Mouse (Mus musculus) kidney, adult 9 months (tissue): ENCODE results near the gene Osbpl8.
"Not testable (repeated sequence)": the region's sequence is repeated elsewhere in the genome, so short reads cannot be mapped to it uniquely, and the experiment has no call there.

ENCODE experiments used
- DNase-seq: peaks from one replicate; pipeline ENCODE4 v3.0.0; 2022

The Osbpl8 gene

DNA sequence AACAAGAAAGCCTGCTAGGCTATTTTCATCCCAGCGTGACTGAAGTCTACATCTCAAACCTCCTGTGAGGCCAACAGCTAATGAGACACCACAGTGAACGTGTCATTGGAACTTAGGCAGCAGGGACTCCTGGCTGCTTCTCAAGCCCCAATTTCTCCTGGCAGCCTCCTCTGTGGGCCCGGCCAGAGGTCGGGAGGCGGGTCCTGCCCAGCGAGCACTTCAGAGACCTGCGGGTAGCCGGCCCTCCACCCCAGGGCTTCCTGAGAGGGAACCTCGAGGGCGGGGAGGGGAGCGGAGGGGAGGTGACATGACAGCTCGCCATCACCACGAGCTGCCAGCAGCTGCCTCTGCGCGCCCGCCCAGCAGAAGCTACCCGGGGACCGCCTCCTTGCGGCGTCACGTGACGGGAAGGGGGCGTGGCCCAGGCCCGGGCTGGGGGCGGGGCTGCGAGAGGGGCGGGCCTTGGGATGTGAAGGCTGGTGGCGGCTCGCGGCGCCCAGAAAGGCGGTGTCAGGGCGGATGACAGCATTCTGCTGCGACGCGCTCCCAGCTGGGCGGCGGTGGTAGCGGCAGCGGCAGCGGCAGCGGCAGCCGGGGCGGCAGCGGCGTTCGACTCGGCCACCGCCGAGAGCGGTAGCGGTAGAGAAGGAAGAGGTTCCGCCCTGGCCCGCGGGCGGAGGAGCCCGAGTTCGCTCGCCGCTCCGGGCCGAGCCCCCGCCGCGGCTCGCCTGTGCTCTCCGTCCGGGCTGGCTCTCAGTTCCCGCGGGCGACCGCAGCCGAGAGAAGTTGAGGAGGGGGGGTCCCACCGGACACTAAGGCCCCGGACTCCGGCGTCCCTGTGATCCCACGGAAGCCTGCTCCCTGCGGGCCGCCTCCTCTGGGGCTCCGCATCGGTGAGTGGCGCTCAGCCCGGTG lies at the start of gene Osbpl8:
Gene Osbpl8 (plus strand): TSS at position 449 of the 915 bp plus-strand sequence.
- DNase-seq = peak; percentile 99

DNA sequence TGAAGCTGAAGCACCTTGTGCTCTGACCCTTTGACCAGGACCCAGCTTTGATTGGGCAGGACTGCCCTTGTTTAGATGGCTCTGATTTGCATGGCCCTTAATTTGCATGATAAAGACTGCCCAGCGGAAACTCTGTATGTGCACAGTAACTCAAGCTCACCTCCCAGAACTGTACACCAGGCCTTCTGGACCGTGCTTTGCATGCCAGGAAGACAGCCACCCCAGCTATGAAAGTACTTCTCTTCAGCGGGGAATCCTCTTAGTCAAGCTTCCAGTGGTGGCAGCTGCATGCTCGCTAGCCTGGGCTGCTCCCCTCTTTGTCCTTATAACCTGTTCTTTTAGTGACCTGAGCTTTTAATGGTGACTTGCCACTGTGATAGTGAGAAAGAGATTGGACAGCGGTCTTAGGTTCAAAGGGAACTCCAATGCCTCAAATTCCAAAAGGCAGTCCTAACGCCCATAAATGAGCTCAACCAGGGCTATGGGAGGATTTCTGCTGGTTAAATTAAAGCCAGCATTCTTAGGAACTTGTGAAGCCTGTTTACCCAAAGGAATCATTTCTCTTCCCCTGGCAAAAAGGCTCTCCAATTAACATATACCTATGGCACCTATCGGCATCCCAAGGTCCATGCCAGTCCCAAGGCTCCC lies 47.2 kb upstream of the Osbpl8 start:
- DNase-seq = peak; percentile 87

DNA sequence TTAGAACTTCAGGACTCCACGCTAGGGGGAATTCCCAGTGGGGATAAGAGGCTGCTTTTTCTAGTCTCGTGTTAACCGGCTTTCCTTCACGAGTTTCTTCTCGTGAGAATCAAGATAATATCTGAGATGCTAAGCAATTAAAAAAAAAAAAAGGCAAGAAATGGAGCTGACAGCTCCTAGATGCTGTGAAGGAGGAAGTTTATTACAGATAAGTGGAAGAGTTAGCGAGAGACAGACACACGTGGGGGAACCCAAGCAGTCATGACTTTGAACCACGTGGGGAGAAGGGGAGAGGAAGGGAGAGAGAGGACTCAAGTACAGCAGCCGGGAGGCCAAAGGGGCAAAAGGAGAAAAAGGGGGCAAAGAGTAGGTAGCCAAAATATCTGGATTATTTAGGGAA lies 46.3 kb upstream of the Osbpl8 start:
- DNase-seq = peak; percentile 59

DNA sequence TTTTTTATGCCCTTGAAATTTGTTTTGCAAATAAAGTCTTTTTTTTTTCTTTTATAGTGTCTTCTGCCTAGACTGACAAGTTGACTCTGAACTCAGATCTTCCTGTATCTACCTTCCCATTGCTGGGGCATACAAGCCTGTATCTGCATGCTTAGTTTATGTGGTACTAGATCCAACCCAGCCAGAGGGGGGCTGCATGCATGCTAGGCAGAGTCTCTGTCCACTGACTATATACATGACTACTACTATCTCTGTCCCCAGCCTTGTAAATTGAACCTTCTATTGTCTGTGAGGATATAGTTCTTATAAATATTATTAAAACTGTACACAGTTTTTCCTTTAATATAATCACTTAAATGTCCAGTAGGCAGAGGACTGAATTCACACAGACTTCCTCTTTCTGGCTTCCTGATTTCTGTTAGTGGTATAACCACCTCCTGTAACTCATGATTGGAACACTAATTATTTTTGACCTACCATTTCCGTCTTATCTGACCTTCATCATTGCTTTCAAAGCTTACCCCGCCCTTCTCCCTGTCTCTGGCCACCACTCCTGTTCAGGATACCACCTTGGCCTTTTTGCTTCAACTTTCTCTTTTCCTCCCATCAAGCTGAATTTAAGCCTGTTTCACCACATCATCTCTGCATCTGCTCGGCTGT lies 45.4 kb upstream of the Osbpl8 start:
- DNase-seq = no peak

DNA sequence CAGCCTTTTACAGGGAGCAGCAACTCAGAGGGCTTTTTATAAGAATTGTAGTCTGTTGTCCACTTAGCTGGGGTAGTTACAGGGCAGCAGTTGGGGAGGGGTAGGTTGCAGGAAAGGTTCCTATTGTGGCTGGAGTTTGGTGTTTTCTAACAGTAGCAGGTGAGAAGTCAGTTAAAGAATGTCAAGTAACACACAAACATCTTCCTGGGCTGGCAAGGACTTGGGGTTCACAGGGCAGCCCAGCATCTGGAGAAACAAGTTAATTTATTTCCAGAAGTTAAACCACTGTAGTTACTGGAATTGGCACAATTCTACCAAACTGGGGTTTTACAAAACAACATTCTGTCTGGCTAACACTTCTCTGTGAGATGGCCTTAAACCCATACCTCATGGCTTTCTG lies 44.8 kb upstream of the Osbpl8 start:
- peak; percentile 91 for DNase-seq

DNA sequence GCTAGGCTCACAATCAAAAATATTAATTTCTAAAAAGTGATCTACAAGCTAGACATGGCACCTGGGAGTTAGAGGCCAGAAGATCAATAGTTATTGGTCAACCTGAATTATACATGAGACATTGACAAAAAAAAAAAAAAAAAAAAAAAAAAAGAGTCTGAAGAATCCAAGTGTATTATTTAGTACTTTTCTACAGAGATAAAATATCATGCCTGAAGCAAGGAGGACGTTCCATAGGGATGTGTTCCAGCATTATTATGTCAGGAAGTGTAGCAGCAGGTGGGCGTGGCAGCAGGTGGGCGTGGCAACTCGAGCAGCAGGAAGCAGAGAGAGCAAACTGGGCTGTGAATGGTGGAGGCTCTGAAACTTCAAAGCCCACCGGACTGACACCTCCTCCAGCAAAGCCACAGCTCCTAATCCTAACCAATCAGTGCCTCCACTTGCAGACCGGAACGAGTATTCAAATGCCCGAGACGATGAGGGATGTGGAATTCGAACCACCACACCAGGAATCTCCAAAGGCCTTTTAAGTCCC lies 41.6 kb upstream of the Osbpl8 start:
- no peak for DNase-seq

DNA sequence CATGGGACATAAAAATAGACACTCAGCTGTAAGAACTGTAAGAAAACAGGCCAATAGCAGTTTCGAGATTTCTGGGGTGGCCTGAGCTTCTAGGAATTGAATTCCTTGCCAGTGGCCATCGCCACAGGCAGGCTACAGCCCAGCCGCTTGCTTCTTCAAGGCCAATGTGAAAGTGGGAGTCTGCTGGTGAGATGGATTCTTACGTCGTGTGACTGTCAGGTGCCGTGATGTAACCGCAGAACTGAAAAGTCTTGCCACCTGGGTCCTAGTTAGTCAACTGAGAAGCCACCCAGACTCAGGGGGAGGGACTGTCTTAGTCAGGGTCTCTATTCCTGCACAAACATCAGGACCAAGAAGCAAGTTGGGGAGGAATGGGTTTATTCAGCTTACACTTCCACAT lies 40.4 kb upstream of the Osbpl8 start:
- no peak for DNase-seq

DNA sequence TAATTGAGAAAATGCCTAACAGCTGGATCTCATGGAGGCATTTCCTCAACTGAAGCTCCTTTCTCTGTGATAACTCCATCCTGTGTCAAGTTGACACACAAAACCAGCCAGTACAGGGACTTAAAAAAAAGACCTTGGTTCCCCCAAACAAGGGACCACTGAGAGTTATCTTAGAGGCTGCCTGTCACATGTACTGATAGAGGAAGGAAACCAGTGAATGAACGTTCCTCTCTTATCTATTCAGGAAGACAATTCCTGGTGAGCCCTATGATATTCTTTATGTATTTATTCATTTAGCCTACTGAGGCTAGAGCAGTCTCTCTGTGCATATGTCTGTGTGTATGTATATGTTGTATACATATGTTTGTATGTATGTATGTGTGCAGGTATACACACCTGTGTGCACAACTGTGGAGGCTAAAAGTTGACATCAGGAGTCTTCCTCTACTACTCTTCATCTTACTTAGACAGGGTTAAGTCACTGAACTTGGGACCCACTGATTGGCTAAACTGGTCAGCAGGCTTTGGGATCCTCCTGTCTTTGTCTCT lies 39.7 kb upstream of the Osbpl8 start:
- no peak for DNase-seq

DNA sequence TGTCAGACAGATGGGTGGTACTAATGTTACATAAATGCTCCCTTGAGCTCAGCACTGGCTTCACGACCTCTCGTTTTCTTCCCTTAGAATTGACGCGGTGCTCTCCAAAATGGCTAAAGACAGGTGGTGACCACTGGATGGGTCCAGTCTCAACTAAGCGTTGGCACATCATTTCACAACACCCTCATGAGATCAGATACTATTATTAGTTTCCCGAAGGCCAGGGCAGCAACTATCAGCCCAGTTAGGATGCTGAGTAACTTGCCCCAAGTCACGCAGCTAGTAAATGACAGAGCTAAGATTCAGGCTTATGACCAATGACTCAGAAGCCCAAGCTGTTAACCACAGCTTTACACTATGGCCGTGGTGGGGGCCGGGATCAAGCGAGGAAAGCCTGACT lies 37.2 kb upstream of the Osbpl8 start:
- no peak for DNase-seq

DNA sequence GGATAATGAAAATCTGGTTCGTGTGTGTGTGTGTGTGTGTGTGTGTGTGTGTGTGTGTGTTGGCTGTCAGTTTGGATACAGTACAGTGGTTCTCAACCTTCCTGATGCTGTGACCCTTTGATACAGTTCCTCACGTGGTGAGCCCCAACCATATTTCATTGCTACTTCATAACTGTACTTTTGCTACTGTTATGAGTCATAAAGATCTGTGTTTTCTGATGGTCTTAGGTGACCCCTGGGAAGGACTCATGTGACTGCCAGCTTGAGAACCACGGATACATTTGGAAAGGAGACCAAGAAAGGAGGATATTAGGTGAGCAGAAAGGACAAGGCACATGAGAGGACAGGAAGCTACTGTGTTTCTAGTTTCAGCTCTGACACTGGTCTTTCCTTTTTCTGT lies 36.1 kb upstream of the Osbpl8 start:
- DNase-seq = no peak

DNA sequence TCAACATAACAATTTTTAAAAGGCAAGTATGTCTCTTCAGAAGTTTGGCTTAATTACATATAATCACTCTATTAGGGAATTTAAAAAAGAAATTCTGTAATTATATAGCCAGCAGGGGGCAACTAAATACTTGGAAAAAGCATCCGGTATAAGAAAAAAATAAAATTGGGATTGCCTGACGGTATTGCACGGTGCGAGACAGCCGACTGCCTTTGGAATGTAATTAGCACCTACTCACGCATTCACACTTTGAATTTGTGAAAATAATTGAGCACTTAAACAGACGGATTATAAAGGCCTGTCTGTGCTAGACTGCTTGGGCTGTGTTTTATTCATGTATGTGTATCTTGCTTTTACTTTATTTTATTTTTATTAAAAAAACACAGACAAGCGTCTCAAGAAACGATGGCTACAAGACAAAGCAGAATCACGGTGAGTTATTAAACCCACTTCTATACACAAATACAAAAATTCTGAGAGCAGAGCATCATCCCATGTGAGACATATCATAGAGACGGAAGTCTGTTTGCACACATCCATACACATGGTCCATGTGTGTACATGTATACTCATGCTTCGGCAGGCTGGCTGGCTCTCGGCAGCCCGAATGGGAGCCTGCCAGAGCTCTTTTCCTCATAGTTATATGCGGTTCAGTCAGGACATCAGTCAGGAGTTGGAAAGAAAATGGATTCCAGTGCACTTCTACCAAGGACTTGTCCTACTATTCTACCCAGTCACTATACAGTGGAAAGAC lies 34.5 kb upstream of the Osbpl8 start:
- DNase-seq = no peak

DNA sequence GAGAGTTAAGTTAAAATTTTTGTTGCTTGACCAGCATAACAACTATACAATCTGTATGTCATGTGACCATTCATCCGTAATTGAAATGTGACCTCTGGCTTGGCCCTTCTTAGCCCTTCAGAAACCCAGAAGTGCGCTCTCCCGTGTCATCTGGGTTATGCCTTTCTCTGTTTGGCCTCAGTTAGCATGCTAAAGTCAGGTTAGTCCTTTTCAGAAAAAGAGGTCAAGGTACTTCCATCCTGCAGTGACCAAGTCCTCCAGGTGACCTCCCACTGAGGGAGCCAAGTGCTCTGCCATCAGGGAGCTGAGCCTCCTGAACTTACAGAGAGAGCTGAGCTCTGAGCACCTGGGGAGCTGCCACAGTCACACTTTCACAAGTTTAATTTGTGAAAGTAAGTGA lies 33.7 kb upstream of the Osbpl8 start:
- peak; percentile 89 for DNase-seq

DNA sequence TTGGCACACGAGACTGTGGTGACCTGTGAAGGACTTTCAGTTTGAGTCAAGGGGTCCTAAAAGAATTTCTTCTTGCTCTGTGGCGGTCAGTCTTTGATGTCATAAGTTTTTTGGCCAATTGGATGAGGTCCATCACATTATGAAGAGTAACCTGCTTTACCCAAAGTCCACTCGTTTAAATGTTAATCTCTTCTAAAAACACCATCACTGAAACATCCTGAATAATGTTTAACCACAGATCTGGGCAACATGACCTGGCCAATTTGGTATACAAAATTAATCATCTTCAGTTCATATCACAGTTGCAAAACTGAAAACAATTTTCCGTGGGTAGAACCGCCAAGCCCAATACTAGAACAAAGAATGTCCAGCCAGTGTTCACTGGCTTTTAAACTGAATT lies 31.3 kb upstream of the Osbpl8 start:
- peak; percentile 93 for DNase-seq

DNA sequence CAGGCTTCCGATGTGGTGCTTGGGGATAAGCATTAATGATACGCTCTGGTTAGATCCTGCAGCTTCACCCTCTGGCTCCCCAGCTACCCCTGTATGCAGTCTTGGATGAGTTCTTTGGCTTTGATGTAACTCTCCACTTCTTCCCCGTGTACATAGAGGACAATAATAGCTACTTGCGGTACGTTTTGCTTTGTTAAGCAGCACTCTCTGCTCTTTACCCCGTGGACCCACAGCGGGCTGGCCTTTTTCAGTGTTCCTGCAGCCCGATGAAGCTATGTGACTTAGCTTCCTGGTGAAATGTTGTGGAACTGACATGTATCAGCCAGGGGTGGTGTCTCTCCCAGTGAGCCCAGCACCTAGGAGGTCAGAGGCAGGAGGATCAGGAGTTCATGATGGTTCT lies 30.6 kb upstream of the Osbpl8 start:
- peak; percentile 86 for DNase-seq

DNA sequence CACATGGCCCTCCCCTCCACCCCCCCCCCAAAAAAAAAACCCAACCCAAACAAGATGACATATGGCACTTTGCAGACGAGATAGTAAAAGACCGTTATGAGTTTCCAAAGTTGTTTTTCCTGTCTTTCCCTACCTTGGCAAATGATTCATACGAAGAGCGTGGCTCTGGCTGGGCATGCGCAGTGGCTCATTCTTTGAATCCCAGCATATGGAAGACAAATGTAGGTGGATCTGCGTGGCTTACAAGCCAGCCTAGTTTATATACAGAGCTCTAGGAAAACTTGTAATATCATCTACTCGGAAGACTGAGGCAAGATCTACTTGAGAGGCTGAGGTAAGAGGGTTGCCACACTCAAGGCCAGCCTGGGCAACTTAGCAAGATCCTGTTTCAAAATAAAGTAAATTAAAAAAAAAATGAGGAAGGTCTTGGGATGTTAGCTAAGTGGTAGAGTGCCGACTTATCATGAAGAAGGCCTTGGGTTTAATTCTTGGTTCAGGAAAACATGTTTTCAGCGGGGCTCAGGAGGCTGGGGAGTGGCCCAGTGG lies 30.1 kb upstream of the Osbpl8 start:
- no peak for DNase-seq

DNA sequence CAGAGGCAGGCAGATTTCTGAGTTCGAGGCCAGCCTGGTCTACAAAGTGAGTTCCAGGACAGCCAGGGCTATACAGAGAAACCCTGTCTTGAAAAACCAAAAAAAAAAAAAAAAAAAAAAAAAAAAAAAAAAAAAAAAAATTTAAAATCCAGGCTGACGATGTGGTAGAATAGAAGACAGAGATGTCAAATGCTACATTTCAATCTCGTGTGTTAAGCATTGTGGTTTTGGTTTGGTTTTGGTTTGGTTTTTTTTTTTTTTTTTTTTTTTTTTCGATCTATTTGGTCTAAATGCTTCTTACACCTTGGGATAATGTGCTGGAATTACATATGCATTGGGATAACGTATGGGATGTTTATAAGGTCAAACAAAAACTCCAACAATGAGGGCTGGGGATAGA lies 28.2 kb upstream of the Osbpl8 start:
- DNase-seq = not testable (repeated sequence)

DNA sequence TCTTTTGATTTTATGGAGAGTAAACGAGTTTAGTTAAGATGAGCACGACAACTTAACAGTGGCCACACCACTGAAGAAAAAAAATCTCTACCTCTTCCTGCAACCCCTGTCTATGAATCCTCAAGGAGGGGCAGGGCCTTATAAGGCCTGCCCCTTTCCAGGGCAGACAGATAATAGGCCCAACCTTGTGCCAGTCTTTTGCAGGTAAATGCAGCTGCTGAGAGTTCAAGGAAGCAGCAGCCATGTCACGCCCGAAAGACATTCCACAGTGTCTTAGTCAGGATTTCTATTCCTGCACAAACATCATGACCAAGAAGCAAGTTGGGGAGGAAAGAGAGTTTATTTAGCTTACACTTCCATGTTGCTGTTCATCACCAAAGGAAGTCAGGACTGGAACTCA lies 26.6 kb upstream of the Osbpl8 start:
- no peak for DNase-seq

DNA sequence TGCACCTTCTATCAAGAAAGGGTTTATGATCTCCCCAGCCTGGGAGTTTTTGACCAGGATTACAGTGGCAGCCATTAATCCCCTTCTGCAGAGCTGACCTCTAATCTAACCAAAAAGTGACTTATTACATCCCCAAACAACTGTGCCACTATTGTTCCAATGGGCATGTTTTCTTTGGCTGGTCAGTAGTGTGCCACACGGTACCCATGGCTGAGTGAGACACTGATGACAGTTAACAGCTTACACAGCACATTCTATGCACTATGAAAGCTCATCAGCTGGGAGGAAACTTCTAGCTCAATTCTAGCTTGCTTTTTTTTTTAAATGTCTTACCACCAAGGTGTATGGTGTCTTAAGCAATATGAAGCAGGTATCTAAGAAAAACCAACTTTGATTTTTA lies 25.4 kb upstream of the Osbpl8 start:
- DNase-seq = peak; percentile 63

DNA sequence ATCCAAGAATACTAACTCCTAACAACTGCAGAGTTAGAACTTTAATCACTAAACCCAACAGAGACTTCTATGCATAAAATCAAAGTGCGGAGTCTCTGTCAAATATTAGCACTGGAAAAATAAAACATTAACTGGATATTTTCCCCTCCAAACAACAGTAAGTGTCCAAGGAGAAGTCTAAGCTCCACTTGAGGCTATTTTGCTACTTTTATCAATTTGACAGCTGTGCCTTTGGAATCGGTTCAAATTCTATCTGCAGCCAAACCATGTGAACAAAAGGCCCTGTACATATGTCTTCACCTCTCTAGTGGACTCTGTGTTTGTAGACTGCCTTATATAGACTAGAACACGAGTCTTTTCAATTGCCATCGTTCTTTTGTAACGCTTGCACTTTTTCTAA lies 24.7 kb upstream of the Osbpl8 start:
- peak; percentile 89 for DNase-seq

DNA sequence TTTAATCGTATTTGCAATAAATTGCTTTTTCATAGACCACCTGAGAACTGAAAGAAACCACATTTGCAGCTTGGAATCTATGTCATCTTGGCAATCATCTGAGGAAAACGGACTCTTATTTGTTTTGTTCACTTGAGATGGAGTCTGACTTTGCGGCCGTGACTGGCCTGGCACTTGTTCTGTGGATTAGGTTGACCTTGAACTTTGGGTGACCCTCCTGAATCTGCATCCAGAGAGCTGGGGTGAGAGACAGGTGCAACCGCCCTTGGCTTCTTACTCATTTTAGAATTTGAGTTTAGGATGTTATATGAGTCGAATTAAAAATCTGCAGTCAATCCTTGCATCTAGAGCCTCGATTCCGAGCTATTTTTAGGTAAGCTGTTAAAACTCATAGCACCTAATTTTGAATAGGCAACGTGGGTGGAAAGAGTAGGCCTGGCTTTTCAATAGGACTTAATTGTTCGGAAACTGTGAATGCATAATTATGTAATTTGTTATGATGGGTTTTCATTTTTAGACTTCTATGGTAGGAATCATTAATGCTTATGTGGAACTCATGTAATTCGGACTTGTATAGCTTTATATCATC lies 20.1 kb upstream of the Osbpl8 start:
- no peak for DNase-seq

DNA sequence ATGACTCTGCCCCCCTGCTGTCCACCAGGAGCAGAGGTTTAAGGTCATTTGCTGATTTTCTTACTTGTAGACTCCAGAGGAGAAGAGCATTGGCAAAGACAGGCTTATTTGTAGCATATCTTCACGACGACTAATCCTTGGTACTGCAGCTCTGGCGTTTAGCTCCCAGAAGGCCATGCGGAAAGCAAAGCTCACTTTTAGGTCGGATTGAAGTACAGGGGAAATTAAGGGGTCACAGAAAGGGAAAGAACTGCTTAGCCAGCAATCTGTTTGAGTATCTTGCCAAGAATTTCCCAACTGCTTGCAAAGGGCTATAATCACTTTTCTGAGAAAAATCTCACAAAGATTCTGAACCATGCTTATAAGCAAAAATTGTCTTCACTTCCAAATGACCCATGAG lies 14.8 kb upstream of the Osbpl8 start:
- DNase-seq = peak; percentile 78

DNA sequence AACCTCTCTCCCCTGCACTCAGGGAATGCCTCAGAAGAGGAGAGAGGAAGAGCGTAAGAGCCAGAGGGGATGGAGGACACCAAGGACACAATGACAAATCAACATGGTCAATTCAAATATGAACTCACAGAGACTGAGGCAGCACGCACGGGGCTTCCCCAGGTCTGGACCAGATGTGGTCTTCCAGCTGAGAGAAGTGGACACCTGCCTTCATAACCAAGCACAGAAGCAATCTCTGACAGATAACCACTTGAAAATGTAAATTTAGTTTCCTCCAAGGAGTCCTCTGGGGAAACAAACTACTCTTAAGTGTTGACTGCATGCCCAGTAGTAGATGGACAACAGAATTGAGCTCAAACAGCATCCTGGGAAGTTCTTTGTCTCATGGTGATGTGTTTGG lies 9.5 kb upstream of the Osbpl8 start:
- DNase-seq = no peak
